Mouse (Mus musculus) lung, adult 2 months (tissue): ENCODE data around the gene Cryzl1. TPM values are rescaled to one million over a fixed set of nuclear protein-coding genes. Genes with fewer than 3 reads are reported as not detected.

Source experiments
- DNase-seq: peaks from one replicate; pipeline ENCODE4 v3.0.0; 2022
- H3K4me1 ChIP-seq: fragments of 200-500 bp; 2 replicates; pipeline ENCODE4 v1.6.1; 2011; ENCODE audit warnings: low read length; ENCODE audit not compliant: control insufficient read depth, insufficient read depth
- H3K4me3 ChIP-seq: fragments of 200-500 bp; replicated peaks from 2 replicates; pipeline ENCODE3; 2011; ENCODE audit warnings: low read depth, mild to moderate bottlenecking, control low read depth, low read length; ENCODE audit errors: extremely low read depth
- CTCF ChIP-seq: fragments of 200-500 bp; IDR thresholded peaks from 2 replicates; pipeline ENCODE4 v1.5.1; 2011; ENCODE audit warnings: mild to moderate bottlenecking, low read length, control low read depth; ENCODE audit not compliant: insufficient read depth
- POLR2A ChIP-seq: fragments of 200-500 bp; IDR thresholded peaks from 2 replicates; pipeline ENCODE4 v1.6.1; 2011; ENCODE audit warnings: low read depth, mild to moderate bottlenecking, control low read depth, low read length, borderline replicate concordance; ENCODE audit errors: extremely low read depth
- WGBS: fragments of 180-500 bp; shearing (Covaris S2); methylation state at CpG from one replicate; pipeline ENCODE4 v1.1.7; 2018; 5-methylcytosine and 5-hydroxymethylcytosine counted together
- polyA plus RNA-seq: library from polyadenylated mRNA; depleted of rRNA; stranded (reverse); fragments of >200 nt; gene quantifications from 2 replicates; pipeline ENCODE4 v1.2.3, GENCODE M21; 2012

Gene Cryzl1
- polyA plus RNA-seq, 1 experiment: 29.8 TPM

GRCm38 (mm10) chr16:91727433-91727832 lies 1.3 kb downstream of the Cryzl1 start:
- peak; percentile 17 for DNase-seq
- 58% methylated on average over 15 of the region's 15 CpGs for WGBS
- TF ChIP-seq CTCF (no peak), POLR2A (no peak)
- Histone ChIP-seq H3K4me3 (no peak overlapping the region), H3K4me1 (peaks cover 6% of the 10 kb centered on the region; the same call in 1 of the 2 replicates)

- WGBS: 44% methylated on average over 3 of the region's 3 CpGs
- peak; percentile 60 for DNase-seq
- Histone ChIP-seq H3K4me3 (no peak overlapping the region), H3K4me1 (peaks cover 3% of the 10 kb centered on the region; the same call in 1 of the 2 replicates)
- peak; percentile 82 for TF ChIP-seq CTCF
- no peak for TF ChIP-seq POLR2A
These were observed 4.5 kb downstream of the Cryzl1 start for GRCm38 (mm10) chr16:91724247-91724646.

GRCm38 (mm10) chr16:91717399-91717798 lies 11.4 kb downstream of the Cryzl1 start:
- Histone ChIP-seq H3K4me3 (no peak overlapping the region), H3K4me1 (no peaks in the 10 kb centered on the region)
- TF ChIP-seq POLR2A (no peak), CTCF (no peak)
- no peak for DNase-seq
- WGBS: 82% methylated on average over 4 of the region's 4 CpGs

- Histone ChIP-seq H3K4me1 (no peaks in the 10 kb centered on the region), H3K4me3 (no peak overlapping the region)
- no peak for DNase-seq
- TF ChIP-seq CTCF: no peak
- no peak for TF ChIP-seq POLR2A
- 60% methylated on average over 11 of the region's 11 CpGs for WGBS
These were observed 11.8 kb downstream of the Cryzl1 start for GRCm38 (mm10) chr16:91716927-91717349.

- H3K4me3 ChIP-seq: no peak overlapping the region
- TF ChIP-seq CTCF (no peak), POLR2A (no peak)
- WGBS: 65% methylated on average over 7 of the region's 7 CpGs
- DNase-seq: no peak
- H3K4me1 ChIP-seq: no peaks in the 10 kb centered on the region
These were observed 18.5 kb downstream of the Cryzl1 start for GRCm38 (mm10) chr16:91710241-91710640.

- DNase-seq: no peak
- TF ChIP-seq CTCF (no peak), POLR2A (no peak)
- Histone ChIP-seq H3K4me3 (no peak overlapping the region), H3K4me1 (no peaks in the 10 kb centered on the region)
- 79% methylated on average over 14 of the region's 14 CpGs for WGBS
These were observed 24.0 kb downstream of the Cryzl1 start for GRCm38 (mm10) chr16:91704603-91705340.

GRCm38 (mm10) chr16:91702771-91703188 lies 26.0 kb downstream of the Cryzl1 start:
- no peak for DNase-seq
- Histone ChIP-seq H3K4me1 (no peaks in the 10 kb centered on the region), H3K4me3 (no peak overlapping the region)
- WGBS: 79% methylated on average over 3 of the region's 3 CpGs
- TF ChIP-seq CTCF (no peak), POLR2A (no peak)

- Histone ChIP-seq H3K4me3 (no peak overlapping the region), H3K4me1 (no peaks in the 10 kb centered on the region)
- TF ChIP-seq POLR2A (no peak), CTCF (no peak)
- WGBS: 67% methylated on average over 13 of the region's 13 CpGs
- DNase-seq: no peak
These were observed 26.9 kb downstream of the Cryzl1 start for GRCm38 (mm10) chr16:91701908-91702307.

GRCm38 (mm10) chr16:91698995-91699394 lies 29.8 kb downstream of the Cryzl1 start:
- no peak for TF ChIP-seq POLR2A
- no peak for TF ChIP-seq CTCF
- 95% methylated on average over 1 of the region's 1 CpGs for WGBS
- Histone ChIP-seq H3K4me1 (no peaks in the 10 kb centered on the region), H3K4me3 (no peak overlapping the region)
- DNase-seq: no peak

GRCm38 (mm10) chr16:91695108-91695755 lies 33.5 kb downstream of the Cryzl1 start:
- Histone ChIP-seq H3K4me1 (no peaks in the 10 kb centered on the region), H3K4me3 (no peak overlapping the region)
- 33% methylated on average over 8 of the region's 8 CpGs for WGBS
- no peak for DNase-seq
- TF ChIP-seq POLR2A: no peak
- TF ChIP-seq CTCF: no peak
